Mouse (Mus musculus) G1E (cell line): Measurements from ENCODE around the gene Daam2. TPM values are rescaled to one million over a fixed set of nuclear protein-coding genes. Genes with fewer than 3 reads are reported as not detected.

ENCODE experiments used
- ATAC-seq: 2 replicates; pipeline ENCODE4 v1.8.0; 2016; ENCODE audit warnings: mild to moderate bottlenecking; ENCODE audit not compliant: insufficient number of reproducible peaks, poor library complexity, low FRiP score, severe bottlenecking; ENCODE audit errors: extremely low read depth
- DNase-seq: peaks from one replicate; pipeline ENCODE4 v3.0.0; 2012; ENCODE audit warnings: low spot score
- H3K27me3 ChIP-seq: 2 replicates; pipeline ENCODE4 v1.6.1; 2012; ENCODE audit warnings: mild to moderate bottlenecking, low read length, inconsistent platforms; ENCODE audit not compliant: insufficient read depth
- H3K36me3 ChIP-seq: replicated peaks from 2 replicates; pipeline ENCODE3; 2012; ENCODE audit warnings: mild to moderate bottlenecking, inconsistent platforms
- H3K4me1 ChIP-seq: 2 replicates; pipeline ENCODE4 v1.6.1; 2012; ENCODE audit warnings: low read depth, low read length, inconsistent platforms, mixed read lengths; ENCODE audit not compliant: insufficient read depth
- H3K4me3 ChIP-seq: 2 replicates; pipeline ENCODE4 v1.5.1; 2012; ENCODE audit warnings: low read depth, mild to moderate bottlenecking, inconsistent platforms, low read length, moderate library complexity, mixed read lengths
- H3K9me3 ChIP-seq: replicated peaks from 2 replicates; pipeline ENCODE4 v1.6.1; 2012; ENCODE audit warnings: inconsistent platforms
- CTCF ChIP-seq: IDR thresholded peaks from 2 replicates; pipeline ENCODE4 v1.5.1; 2012; ENCODE audit warnings: low read depth, low read length, inconsistent platforms, mixed read lengths
- GATA1 ChIP-seq: IDR thresholded peaks from 2 replicates; pipeline ENCODE4 v1.6.1; 2012; ENCODE audit warnings: borderline replicate concordance, low read length, inconsistent platforms, mixed read lengths
- GATA2 ChIP-seq: IDR thresholded peaks from 2 replicates; pipeline ENCODE4 v1.6.1; 2012; ENCODE audit warnings: low read depth, low read length, inconsistent platforms, borderline replicate concordance
- POLR2AphosphoS5 ChIP-seq: IDR thresholded peaks from 2 replicates; pipeline ENCODE4 v1.6.1; 2012; ENCODE audit warnings: low read depth, low read length, inconsistent platforms; ENCODE audit not compliant: insufficient replicate concordance
- TAL1 ChIP-seq: conservative IDR thresholded peaks from 2 replicates; pipeline ENCODE4 v1.6.1; 2012; ENCODE audit warnings: low read depth, low read length, inconsistent platforms, mixed read lengths
- polyA plus RNA-seq: library from polyadenylated mRNA; stranded (reverse); fragments of >175 nt; gene quantifications from 2 replicates; pipeline ENCODE4 v1.2.3, GENCODE M21; 2012
- total RNA-seq, 2 experiments: library from RNA; stranded (forward) in 1 of 2; stranded (reverse) in 1 of 2; fragments of 200-1000 nt in 1 of 2; fragments of >200 nt in 1 of 2; fragmentation: Nextera tagmentation in 1 of 2; gene quantifications; 2 replicates each; pipeline ENCODE4 v1.2.3; 2014 to 2017

Gene Daam2
- total and polyA plus RNA-seq, 3 experiments, result 0.05 TPM; not detected in 2

DNA sequence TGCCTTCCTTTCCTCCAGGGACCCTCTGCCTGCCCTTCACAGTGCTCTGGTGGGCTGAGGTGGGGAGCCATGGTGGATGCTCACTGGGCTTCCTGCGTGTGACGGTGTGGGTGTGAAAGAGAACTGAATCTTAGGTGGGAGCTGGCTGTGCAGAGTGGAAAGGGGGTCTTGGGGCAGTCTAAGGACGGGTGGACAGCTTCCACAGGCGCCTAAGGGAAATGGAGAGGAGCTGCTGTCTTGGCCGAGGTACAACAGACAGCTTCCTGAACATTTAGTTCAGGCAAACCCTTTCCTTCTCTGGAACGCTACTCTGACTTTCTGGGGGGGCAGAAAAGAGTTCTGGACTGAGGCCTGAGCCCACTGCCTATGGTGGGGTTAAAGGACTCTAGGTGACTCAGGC, 134.0 kb downstream of the Daam2 start:
- H3K36me3 ChIP-seq, result peaks cover 52% of the 10 kb centered on the region
- H3K4me1 ChIP-seq, result peaks cover 74% of the 10 kb centered on the region
- ATAC-seq (no peak), DNase-seq (no peak)
- H3K4me3 ChIP-seq, result peak overlapping the region; percentile 89; the same call in 1 of the 2 replicates
- no peaks in the 10 kb centered on the region for H3K9me3 ChIP-seq
- no peak for TF ChIP-seq GATA1
- 0 out of 2 replicates have a peak, but pooled peaks cover 2% of the 10 kb centered on the region for H3K27me3 ChIP-seq

DNA sequence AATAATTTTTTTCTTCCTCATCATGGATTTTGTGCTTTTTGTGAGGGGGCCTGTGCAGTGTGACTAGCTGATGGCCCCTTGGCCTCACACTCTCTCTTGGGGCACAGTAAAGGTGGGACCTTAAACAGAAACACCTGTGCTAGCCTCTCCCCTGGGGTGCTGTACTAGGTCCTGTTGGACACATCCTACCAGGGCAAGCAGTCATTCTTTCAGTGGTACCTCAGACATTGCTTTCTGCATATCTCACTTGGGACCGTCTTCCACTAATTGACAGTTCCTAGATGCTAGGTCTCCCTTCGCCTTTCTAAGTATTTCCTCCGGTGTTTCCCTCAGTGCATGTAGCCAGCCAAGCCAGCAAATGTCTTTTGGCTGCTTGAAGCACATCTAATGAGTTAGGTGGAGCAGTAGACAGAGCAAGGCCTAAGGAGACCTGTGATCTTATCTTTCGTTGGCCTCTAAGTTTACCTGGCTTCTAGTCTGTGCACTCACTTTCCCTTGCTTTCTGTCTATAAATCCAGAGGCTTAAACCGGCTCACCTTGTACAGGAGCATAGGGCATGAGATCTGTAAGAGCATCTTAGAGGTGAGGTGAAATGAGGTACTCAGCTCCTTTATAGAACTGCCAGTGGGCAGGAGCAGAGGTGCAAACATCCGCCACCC, 134.5 kb downstream of the Daam2 start:
- Histone ChIP-seq H3K4me3 (peak overlapping the region; percentile 89), H3K36me3 (peaks cover 47% of the 10 kb centered on the region), H3K4me1 (peaks cover 68% of the 10 kb centered on the region), H3K9me3 (no peaks in the 10 kb centered on the region), H3K27me3 (0 out of 2 replicates have a peak, but pooled peaks cover 6% of the 10 kb centered on the region)
- DNase-seq (no peak), ATAC-seq (no peak)
- TF ChIP-seq CTCF, result no peak
- TF ChIP-seq POLR2AphosphoS5, result no peak
- TF ChIP-seq TAL1, result no peak
- no peak for TF ChIP-seq GATA1
- TF ChIP-seq GATA2, result no peak

DNA sequence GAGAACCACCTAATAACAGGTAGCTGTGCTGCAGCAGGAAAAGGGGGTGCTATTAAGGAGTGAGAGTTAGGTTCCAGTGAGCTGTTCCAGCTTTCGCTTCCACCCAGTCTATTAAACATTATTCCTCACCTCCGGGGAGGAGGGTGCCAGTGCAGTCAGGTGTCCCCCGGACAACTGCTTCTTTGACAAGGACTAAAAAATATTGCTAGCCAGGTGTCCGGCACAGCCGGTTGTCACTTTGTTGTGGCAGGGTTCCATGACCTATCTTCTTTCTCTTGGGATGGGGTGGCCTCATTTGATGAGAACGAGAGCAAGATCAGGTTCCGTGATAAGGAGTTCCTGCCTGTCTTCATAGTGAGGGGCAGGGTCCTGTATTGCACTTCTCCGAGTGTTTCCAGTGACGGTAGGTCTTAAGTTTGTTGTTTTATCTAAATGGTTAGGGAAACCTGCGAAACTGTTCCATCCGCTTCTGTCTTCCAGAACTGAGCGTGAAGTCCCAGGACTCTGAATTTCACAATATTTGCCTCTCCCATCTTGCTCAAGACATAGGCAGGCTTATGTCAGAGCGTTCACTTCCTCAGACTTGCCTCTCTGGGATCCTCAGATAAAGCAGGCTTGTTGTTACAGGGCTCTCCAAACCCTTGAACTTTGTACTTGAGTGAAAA, 135.3 kb downstream of the Daam2 start:
- TF ChIP-seq GATA2 (no peak), POLR2AphosphoS5 (no peak), CTCF (no peak), TAL1 (no peak)
- peak; percentile 44 for DNase-seq
- Histone ChIP-seq H3K27me3 (0 out of 2 replicates have a peak, but pooled peaks cover 6% of the 10 kb centered on the region), H3K4me3 (peak overlapping the region; percentile 89), H3K4me1 (peaks cover 61% of the 10 kb centered on the region), H3K36me3 (peaks cover 39% of the 10 kb centered on the region), H3K9me3 (no peaks in the 10 kb centered on the region)
- ATAC-seq, result peak; percentile 16; the same call in 1 of the 2 replicates

DNA sequence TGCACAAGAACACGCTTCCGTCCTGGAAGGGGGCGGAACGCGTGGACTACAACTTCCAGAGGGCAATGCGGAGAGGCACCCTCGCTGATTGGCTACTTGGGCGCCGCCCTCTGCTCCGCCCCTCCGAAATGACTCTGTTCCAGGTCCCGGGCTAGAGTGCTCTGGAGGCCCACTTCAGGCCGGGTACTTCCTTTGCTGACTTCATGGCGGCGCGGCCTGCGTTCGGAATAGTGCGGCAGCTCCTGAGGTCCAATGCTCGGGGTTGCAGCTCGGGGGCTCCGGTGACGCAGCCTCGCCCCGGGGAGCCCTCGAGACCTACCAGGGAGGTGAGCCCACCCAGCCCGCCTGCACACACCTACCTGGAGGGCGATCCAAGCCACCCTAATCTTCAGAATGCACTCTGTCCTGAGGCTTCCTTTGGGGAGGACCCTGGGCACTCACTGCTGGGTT, 135.9 kb downstream of the Daam2 start, which contains the start of gene Mocs1:
Mocs1 (plus strand) TSS at position 124 of the 450 bp plus-strand sequence.
- H3K4me1 ChIP-seq, result peaks cover 55% of the 10 kb centered on the region
- 0 out of 2 replicates have a peak, but pooled peaks cover 6% of the 10 kb centered on the region for H3K27me3 ChIP-seq
- peak; percentile 94 for DNase-seq
- H3K36me3 ChIP-seq, result peaks cover 33% of the 10 kb centered on the region
- TF ChIP-seq POLR2AphosphoS5 (no peak), TAL1 (no peak), GATA2 (no peak), CTCF (no peak), GATA1 (no peak)
- H3K4me3 ChIP-seq, result peak within 1 kb of the TSS; percentile 89
- peak; percentile 95 for ATAC-seq
- H3K9me3 ChIP-seq, result no peaks in the 10 kb centered on the region

GRCm38 (mm10) chr17:49427631-49428238, 136.4 kb downstream of the Daam2 start:
- no peak for ATAC-seq
- DNase-seq, result no peak
- H3K4me3 ChIP-seq, result peak overlapping the region; percentile 89

GRCm38 (mm10) chr17:49423872-49424271, 140.3 kb downstream of the Daam2 start:
- TF ChIP-seq POLR2AphosphoS5 (no peak), GATA2 (no peak), GATA1 (no peak), TAL1 (no peak), CTCF (no peak)
- no peak for ATAC-seq
- no peak overlapping the region for H3K4me3 ChIP-seq

More at GRCm38 (mm10) chr17:49427631-49428238, 136.4 kb downstream of the Daam2 start:
- Histone ChIP-seq H3K4me1 (peaks cover 50% of the 10 kb centered on the region), H3K9me3 (no peaks in the 10 kb centered on the region), H3K36me3 (peaks cover 28% of the 10 kb centered on the region), H3K27me3 (0 out of 2 replicates have a peak, but pooled peaks cover 6% of the 10 kb centered on the region)
- TF ChIP-seq GATA1 (no peak), GATA2 (no peak), CTCF (no peak), TAL1 (no peak), POLR2AphosphoS5 (no peak)

More at GRCm38 (mm10) chr17:49423872-49424271, 140.3 kb downstream of the Daam2 start:
- Histone ChIP-seq H3K36me3 (no peaks in the 10 kb centered on the region), H3K9me3 (no peaks in the 10 kb centered on the region), H3K4me1 (peaks cover 16% of the 10 kb centered on the region), H3K27me3 (peaks cover 6% of the 10 kb centered on the region; the same call in 1 of the 2 replicates)
- no peak for DNase-seq
